Mouse (Mus musculus): ENCODE measurements around the gene Mymk.

The Mymk gene

GRCm38 (mm10) chr2:27032361-27032760, 39.6 kb downstream of the Mymk start:
- no peak for DNase-seq

- DNase-seq: peak; percentile 34 to 35
These were observed 43.5 kb downstream of the Mymk start for GRCm38 (mm10) chr2:27028437-27029015.

- DNase-seq: peak; percentile 88 to 91
These were observed 44.2 kb downstream of the Mymk start, which contains the start of gene Slc2a6 for GRCm38 (mm10) chr2:27027618-27028436. Gene Slc2a6 (minus strand): TSS chr2:27027998.

DNA sequence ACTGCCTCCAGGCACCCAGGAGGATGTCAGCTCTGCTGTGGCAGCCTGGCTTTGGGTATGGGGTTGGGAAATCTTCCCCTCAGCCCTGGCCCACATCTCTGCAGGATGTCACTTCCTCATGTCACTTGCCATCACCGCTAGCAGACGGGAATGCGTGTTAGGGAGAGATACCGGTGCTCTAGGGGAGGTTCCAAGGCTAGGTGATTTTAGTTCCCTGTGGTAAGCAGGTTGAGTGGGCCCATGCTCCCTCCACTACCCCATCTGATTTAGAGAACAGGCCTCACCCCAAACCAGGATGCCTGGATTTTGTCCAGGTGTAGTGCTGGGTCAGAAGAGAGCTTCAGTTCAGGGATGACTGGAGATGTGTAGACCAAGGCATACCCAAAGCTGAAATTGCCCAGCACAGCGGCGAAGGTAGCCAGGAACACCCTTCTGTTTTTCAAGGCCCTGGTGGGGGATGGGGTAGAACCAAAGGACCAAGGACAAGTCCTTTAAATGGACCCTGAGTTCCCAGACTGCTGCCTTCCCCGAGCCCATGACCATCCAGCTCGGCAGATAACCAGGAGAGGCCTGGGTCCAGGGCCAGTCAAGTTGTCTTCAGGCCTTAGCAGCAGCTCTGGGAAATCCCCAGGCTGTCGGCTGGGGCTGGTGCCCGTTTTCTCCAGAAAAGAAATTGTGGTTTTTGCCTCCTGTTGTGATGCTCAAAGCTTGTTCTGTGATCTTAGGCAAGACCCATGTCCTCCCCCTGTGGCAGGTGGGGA, 44.9 kb downstream of the Mymk start:
- DNase-seq: no peak

- DNase-seq: no peak
These were observed 45.6 kb downstream of the Mymk start for GRCm38 (mm10) chr2:27026332-27026731.

DNA sequence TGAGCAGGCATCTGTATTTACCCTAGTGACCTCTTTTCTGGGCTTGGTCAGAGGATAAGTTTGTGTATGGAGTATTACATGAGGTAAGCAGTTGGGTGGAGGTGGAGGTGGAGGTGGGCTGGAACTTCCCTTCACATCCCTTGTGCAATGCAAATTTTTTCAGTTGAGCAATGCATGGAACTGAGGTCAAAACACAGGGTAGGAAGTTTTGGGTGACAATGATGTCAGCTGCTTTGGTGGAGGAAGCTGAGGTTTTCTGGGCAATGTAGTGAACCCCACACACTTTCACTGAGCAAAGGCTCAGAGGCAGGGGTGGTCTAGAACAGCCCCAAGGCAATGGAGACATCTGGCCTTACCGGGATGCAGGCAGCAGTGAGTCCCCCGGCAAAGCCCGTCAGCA, 46.4 kb downstream of the Mymk start:
- no peak for DNase-seq

DNA sequence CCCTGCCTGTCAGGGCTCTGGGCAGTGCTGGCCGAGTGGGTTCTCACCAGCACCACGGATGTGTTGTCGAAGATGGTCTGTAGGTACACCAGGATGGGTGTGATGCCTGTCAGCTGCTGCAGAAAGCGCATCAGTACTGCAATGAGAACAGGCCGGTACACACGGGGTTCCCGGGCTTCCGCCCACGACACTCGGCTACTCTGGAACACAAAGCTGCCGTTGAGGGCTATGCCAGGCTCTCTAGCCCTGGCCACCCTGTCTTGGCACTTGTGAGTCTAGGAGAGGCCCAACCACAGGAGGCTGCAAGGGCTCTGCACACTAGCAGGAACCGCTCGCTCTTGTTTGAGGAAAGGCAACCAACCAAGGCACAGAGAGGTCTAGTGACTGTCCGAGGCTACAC, 47.8 kb downstream of the Mymk start:
- no peak for DNase-seq

DNA sequence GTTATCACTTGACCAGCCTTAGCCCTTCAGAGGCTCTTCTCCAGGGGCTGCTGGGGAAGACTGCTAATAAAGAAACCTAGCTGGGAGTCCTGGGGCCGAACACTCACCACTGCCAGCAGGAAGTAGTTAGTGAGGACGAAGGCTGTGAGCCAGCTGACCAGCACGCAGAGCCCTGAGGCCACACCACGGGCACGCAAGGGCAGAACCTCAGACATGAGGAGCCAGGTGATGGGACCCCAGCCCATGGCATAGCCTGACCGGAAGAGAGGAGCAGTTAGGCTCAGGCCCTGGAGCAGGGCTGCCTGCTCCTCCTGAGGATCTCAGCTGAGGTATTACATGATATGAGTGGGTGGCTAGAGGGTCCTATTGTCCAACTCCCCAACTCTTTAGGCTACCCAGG, 49.4 kb downstream of the Mymk start:
- DNase-seq: no peak

- no peak for DNase-seq
These were observed 50.9 kb downstream of the Mymk start for GRCm38 (mm10) chr2:27021103-27021502.

GRCm38 (mm10) chr2:27019530-27019929, 52.4 kb downstream of the Mymk start:
- DNase-seq: no peak

- peak; percentile 70 to 90 for DNase-seq
These were observed 54.2 kb downstream of the Mymk start for GRCm38 (mm10) chr2:27017802-27018201.
